Mouse (Mus musculus) hindbrain, embryonic 11.5 days (tissue): ENCODE measurements around the gene Ern1. TPM values are rescaled to one million over a fixed set of nuclear protein-coding genes. Genes with fewer than 3 reads are reported as not detected.

Source experiments
- ATAC-seq: fragments of 200-750 bp; cut with Nextera tagmentation; 2 replicates; pipeline ENCODE4 v1.8.0; 2017; ENCODE audit warnings: mild to moderate bottlenecking, moderate TSS enrichment, moderate library complexity; ENCODE audit not compliant: low FRiP score
- DNase-seq: peaks from one replicate; pipeline ENCODE4 v3.0.0-alpha.2; 2015; ENCODE audit warnings: low spot score
- H3K27ac ChIP-seq: fragments of 300-500 bp; sonication (generic); 2 replicates; pipeline ENCODE4 v1.5.1; 2014; ENCODE audit warnings: mild to moderate bottlenecking, low read depth, low read length
- H3K27me3 ChIP-seq: fragments of 300-500 bp; sonication (generic); 2 replicates; pipeline ENCODE4 v1.6.1; 2014; ENCODE audit warnings: mild to moderate bottlenecking, low read length, moderate library complexity, mixed read lengths; ENCODE audit not compliant: control insufficient read depth, insufficient read depth
- H3K36me3 ChIP-seq: fragments of 300-500 bp; sonication (generic); 2 replicates; pipeline ENCODE4 v1.6.1; 2014; ENCODE audit warnings: mild to moderate bottlenecking, low read length, moderate library complexity, mixed read lengths; ENCODE audit not compliant: control insufficient read depth, insufficient read depth
- H3K4me1 ChIP-seq: fragments of 300-500 bp; sonication (generic); replicated peaks from 2 replicates; pipeline ENCODE4 v1.6.1; 2014; ENCODE audit warnings: low read length, mixed read lengths; ENCODE audit not compliant: control insufficient read depth, insufficient read depth
- H3K4me2 ChIP-seq: fragments of 300-500 bp; sonication (generic); replicated peaks from 2 replicates; pipeline ENCODE4 v1.6.1; 2014; ENCODE audit warnings: mild to moderate bottlenecking, low read depth, low read length
- H3K4me3 ChIP-seq: fragments of 300-500 bp; sonication (generic); 2 replicates; pipeline ENCODE4 v1.5.1; 2014; ENCODE audit warnings: low read depth, low read length
- H3K9ac ChIP-seq: fragments of 300-500 bp; sonication (generic); 2 replicates; pipeline ENCODE4 v1.6.1; 2014; ENCODE audit warnings: low read depth, low read length
- H3K9me3 ChIP-seq: fragments of 300-500 bp; sonication (generic); 2 replicates; pipeline ENCODE4 v1.6.1; 2016; ENCODE audit warnings: low read length; ENCODE audit not compliant: control insufficient read depth
- WGBS: fragments of 180-500 bp; shearing (Covaris S2); extraction: QIAGEN DNeasy Blood & Tissue Kit; methylation state at CpG from one replicate; pipeline ENCODE4 v1.1.7; 2014; 5-methylcytosine and 5-hydroxymethylcytosine counted together
- polyA plus RNA-seq: library from polyadenylated mRNA; unstranded; fragments of >200 nt; fragmentation: Nextera tagmentation; extraction: Ambion mirVana; gene quantifications from 2 replicates; pipeline ENCODE4 v1.2.1, GENCODE M21; 2014

Gene Ern1
- polyA plus RNA-seq, 1 experiment from 2014 or later, result 5.5 TPM

DNA sequence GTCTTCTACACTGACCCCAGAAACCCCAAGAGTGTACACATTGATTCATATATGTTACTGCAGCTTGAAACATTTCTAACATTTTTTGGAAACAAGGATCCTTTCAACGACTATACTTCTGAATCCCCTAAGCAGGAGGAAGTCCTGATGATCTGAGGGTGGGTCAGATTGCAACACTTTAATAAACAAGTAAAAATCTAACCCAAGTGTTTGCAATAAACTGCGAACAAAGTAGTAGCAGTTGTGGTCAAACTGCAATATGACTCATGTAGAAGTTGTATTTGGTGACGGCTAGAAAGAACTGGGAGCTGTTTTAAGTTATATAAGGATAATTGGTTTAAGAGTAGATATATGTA is 7.1 kb downstream of the Ern1 start:
- 87% methylated on average over 3 of the region's 3 CpGs for WGBS
- Histone ChIP-seq H3K4me1 (no peaks in the 10 kb centered on the region), H3K9ac (no peak overlapping the region), H3K27me3 (no peaks in the 10 kb centered on the region), H3K36me3 (no peaks in the 10 kb centered on the region), H3K4me2 (no peak overlapping the region), H3K27ac (no peak overlapping the region), H3K9me3 (no peaks in the 10 kb centered on the region), H3K4me3 (no peak overlapping the region)
- ATAC-seq (no peak), DNase-seq (no peak)

DNA sequence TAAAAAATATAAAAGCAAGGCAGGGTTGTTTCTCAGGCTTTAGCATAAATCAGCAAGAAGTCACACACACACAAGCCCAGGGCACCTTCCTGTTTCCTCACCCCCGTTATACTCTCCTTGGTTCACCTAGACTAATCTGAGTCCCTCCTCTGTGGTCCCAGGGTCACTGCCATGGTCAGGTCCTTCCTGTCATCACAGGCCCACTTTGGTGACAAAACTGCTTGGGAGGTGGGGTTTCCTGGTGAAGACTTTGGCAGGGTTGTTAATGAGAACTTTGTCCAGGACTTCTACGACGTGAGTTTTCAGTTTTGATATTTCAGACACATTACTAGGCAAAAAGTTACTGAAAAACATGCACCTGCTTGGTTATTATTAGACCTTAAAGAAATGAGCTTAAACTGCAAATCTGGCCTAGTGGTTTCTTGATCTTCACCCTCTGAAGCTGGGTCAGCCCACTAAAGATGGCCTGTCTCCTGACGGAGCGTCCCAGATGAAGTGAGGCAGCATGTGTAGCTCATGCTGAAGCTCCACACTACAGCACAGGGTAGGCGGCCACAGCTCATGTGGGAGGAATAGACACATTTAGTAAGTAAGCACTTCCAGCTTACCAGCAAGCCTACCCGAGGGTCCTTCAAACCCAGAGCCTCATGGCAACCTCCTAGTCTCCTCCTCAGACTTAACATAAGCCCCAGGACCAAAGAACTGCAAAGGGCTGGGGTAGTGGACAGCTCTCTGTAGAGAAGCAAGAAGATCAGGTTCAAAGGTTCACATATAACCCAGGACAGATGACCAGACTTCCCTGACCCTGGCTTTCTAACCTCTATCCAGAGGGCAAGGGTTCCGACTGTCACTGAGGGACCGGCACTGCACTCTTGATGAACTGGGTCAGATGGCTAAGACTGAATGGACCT is 7.8 kb downstream of the Ern1 start:
- Histone ChIP-seq H3K9me3 (no peaks in the 10 kb centered on the region), H3K4me1 (no peaks in the 10 kb centered on the region), H3K36me3 (no peaks in the 10 kb centered on the region), H3K27ac (no peak overlapping the region), H3K27me3 (no peaks in the 10 kb centered on the region), H3K4me2 (no peak overlapping the region), H3K4me3 (no peak overlapping the region), H3K9ac (no peak overlapping the region)
- DNase-seq, result no peak
- WGBS, result 87% methylated on average over 9 of the region's 9 CpGs
- no peak for ATAC-seq

DNA sequence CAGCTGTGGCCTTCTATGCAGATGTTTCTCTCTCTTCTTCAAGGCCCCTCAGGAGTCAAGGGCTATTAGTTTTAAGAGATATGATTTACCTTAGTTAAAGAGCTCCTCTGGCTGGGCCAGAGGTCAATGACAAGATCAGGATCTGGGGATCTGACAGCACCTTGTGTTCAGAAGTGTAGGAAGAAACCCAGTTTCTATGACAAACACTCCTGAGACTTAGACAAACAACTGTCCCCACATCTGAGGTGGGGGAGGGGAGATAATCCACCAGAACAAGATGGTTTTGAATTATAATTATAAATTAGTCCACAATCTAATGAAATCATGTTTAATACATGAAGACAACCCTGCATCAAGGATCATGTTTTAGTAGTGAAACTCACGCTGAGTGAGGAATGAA is 8.9 kb downstream of the Ern1 start:
- H3K27me3 ChIP-seq, result no peaks in the 10 kb centered on the region
- no peak overlapping the region for H3K4me3 ChIP-seq
- no peak for DNase-seq
- no peaks in the 10 kb centered on the region for H3K36me3 ChIP-seq
- no peak overlapping the region for H3K9ac ChIP-seq
- no peak overlapping the region for H3K4me2 ChIP-seq
- WGBS, result 45% methylated on average over 1 of the region's 1 CpGs
- no peaks in the 10 kb centered on the region for H3K4me1 ChIP-seq
- H3K27ac ChIP-seq, result no peak overlapping the region
- no peaks in the 10 kb centered on the region for H3K9me3 ChIP-seq
- no peak for ATAC-seq

DNA sequence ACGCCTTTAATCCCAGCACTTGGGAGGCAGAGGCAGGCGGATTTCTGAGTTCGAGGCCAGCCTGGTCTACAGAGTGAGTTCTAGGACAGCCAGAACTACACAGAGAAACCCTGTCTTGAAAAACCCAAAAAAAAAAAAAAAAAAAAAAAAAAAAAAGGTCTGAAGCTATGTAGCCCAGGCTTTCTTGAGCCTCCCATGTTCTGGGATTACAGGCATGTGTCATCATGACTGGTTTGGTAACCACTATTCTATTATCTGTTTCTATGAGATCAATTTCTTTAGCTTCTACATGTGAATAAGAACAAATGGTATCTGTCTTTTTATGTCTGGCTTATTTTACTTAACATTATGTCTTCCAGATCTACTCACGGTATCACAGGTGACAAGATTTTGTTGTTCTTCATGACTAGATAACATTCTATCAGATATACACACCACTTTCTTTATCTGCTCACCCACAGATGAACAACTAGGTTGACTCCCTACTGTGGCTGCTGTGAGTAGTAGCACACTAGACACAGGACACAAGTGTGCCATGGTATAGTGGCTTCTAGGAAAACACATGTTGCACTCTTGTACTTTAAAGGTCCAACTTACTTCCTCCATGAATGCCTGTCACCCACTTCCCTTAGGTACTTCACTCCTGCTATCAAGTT is 10.0 kb downstream of the Ern1 start:
- ATAC-seq (no peak), DNase-seq (no peak)
- 92% methylated on average over 3 of the region's 4 CpGs for WGBS
- Histone ChIP-seq H3K4me3 (no peak overlapping the region), H3K36me3 (no peaks in the 10 kb centered on the region), H3K27me3 (no peaks in the 10 kb centered on the region), H3K9ac (no peak overlapping the region), H3K27ac (no peak overlapping the region), H3K4me1 (no peaks in the 10 kb centered on the region), H3K4me2 (no peak overlapping the region), H3K9me3 (no peaks in the 10 kb centered on the region)

DNA sequence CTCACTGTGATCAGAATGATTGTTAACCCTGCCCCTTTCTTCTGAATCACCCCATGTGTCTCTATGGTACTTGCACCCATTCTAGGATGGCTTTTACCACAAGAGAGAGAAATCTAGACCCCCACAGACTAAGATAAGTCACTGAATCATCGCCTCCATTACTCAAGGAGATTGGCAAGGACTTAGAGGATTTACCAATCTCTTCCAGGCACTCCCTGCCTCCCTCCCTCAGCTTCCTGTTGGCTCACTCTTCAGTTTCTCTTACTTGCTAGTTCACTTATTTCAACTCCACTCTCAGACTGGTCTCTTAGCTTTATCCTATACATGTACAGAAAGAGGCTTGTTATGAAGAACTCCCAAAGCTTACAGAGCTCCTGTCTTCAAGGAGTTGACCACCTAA is 12.3 kb downstream of the Ern1 start:
- Histone ChIP-seq H3K36me3 (no peaks in the 10 kb centered on the region), H3K9me3 (no peaks in the 10 kb centered on the region), H3K4me2 (no peak overlapping the region), H3K27me3 (no peaks in the 10 kb centered on the region), H3K9ac (no peak overlapping the region), H3K4me3 (no peak overlapping the region), H3K27ac (no peak overlapping the region), H3K4me1 (no peaks in the 10 kb centered on the region)
- WGBS, result 94% methylated on average over 1 of the region's 1 CpGs
- DNase-seq (no peak), ATAC-seq (no peak)

DNA sequence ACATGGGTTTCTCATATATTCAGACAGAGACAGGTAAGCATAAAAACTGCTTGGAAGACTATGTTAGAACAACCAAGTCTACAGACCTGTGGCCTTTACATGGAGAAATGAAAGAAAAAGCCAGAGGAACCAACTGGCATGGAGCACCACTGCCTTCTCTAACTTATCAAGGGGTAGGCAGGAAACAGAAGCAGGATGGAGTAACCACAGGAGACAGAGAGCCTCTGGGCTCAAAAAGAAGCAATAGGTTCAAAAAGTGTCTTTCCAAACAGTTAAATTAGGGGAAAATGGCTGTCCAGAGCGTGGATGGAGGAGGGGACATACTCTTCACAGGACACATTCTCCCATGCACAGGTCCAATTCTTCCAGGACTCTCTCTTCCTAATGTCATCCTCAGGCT is 16.0 kb downstream of the Ern1 start:
- DNase-seq (no peak), ATAC-seq (no peak)
- H3K4me1 ChIP-seq, result no peaks in the 10 kb centered on the region
- no peaks in the 10 kb centered on the region for H3K27me3 ChIP-seq
- H3K27ac ChIP-seq, result no peak overlapping the region
- no peak overlapping the region for H3K4me3 ChIP-seq
- no peak overlapping the region for H3K9ac ChIP-seq
- 88% methylated on average over 1 of the region's 1 CpGs for WGBS
- H3K36me3 ChIP-seq, result no peaks in the 10 kb centered on the region
- no peak overlapping the region for H3K4me2 ChIP-seq
- H3K9me3 ChIP-seq, result no peaks in the 10 kb centered on the region

DNA sequence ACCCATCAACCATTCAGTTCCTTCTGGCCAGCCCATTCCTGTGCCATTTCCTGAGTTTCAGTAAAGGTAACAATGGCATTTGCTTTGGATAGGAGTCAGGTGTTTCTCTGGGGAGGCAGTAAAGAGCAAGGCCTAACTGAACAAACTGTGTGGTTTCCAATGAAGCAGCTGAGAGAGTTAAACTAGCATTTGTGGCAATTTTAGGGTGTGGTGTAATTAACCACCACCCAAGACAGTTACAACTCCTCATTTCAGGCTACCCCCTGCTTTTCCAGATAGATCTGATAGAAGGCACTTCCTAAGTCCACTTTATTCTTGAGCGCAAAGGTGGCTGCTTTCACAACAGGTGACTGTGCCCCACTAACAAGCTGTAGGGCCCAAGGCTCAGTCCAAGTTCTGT is 19.1 kb downstream of the Ern1 start:
- 95% methylated on average over 1 of the region's 1 CpGs for WGBS
- H3K9me3 ChIP-seq, result no peaks in the 10 kb centered on the region
- no peaks in the 10 kb centered on the region for H3K36me3 ChIP-seq
- no peak overlapping the region for H3K27ac ChIP-seq
- H3K4me3 ChIP-seq, result no peak overlapping the region
- H3K27me3 ChIP-seq, result no peaks in the 10 kb centered on the region
- DNase-seq, result no peak
- H3K4me1 ChIP-seq, result no peaks in the 10 kb centered on the region
- ATAC-seq, result no peak
- no peak overlapping the region for H3K4me2 ChIP-seq
- no peak overlapping the region for H3K9ac ChIP-seq

DNA sequence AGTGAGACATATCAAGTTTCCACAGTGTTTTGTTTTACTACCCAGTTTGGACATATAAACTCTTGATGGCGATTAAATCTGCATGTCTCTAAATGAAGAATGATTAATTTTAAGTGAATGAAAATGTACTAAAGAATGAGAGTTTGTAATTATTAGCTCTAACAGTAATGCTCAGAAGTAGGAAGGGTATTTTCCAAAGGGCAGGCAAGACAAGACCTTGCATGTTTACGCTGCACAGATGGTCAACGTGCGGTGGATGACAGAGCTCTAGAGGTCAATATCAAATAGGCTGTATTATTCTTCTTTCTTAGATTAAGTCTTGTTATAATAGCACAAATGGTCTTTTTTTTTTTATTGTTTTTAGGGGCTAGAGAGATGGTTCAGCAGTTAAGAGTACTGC is 21.7 kb downstream of the Ern1 start:
- DNase-seq (no peak), ATAC-seq (no peak)
- Histone ChIP-seq H3K27ac (no peak overlapping the region), H3K9ac (no peak overlapping the region), H3K4me2 (no peak overlapping the region), H3K4me3 (no peak overlapping the region), H3K4me1 (no peaks in the 10 kb centered on the region), H3K36me3 (no peaks in the 10 kb centered on the region), H3K27me3 (no peaks in the 10 kb centered on the region), H3K9me3 (no peaks in the 10 kb centered on the region)
- 92% methylated on average over 4 of the region's 4 CpGs for WGBS

DNA sequence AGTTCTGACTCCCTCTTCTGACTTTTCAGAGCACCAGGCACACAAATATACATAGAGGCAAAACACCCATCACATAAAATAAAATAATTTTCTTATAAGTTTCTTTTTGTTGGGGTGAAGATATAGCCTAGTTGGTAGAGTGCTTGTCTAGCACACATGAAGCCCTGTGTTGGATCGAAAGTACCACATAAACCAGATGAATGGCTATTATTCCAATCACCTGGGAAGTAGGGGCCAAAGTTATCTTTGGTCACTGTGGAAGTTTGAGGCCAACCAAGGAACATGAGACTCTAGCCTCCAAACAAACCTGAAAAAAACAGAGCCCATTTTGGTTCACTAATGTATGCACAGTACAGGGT is 22.1 kb downstream of the Ern1 start:
- Histone ChIP-seq H3K27me3 (no peaks in the 10 kb centered on the region), H3K36me3 (no peaks in the 10 kb centered on the region), H3K4me2 (no peak overlapping the region), H3K9ac (no peak overlapping the region), H3K4me1 (no peaks in the 10 kb centered on the region), H3K9me3 (no peaks in the 10 kb centered on the region), H3K27ac (no peak overlapping the region), H3K4me3 (no peak overlapping the region)
- DNase-seq, result no peak
- WGBS, result 87% methylated on average over 1 of the region's 1 CpGs
- no peak for ATAC-seq
